Mouse (Mus musculus): ENCODE measurements at regions not wholly inside any gene's neighbourhood (a gene's known extent, or its start where the extent isn't known, plus 50 kb on each side); places are given as distances from the start of the nearest gene placed in this dataset.

- DNase-seq (ENCODE audit: low spot score in 2 of 2) = no peak
These were observed 164.0 kb downstream of the 3100002H09Rik start for GRCm38 (mm10) chr4:124446615-124447014.

- no peak for DNase-seq (ENCODE audit: low spot score in 2 of 2)
These were observed 166.9 kb downstream of the 3100002H09Rik start for GRCm38 (mm10) chr4:124443613-124444108.

- no peak for DNase-seq (ENCODE audit: low spot score in 2 of 2)
These were observed 167.5 kb downstream of the 3100002H09Rik start for GRCm38 (mm10) chr4:124443130-124443503.

- DNase-seq (ENCODE audit: low spot score in 2 of 2) = no peak
These were observed 168.0 kb downstream of the 3100002H09Rik start for GRCm38 (mm10) chr4:124442491-124443129.

GRCm38 (mm10) chr4:124441737-124442487, 168.7 kb downstream of the 3100002H09Rik start:
- no peak for DNase-seq (ENCODE audit: low spot score in 2 of 2)

GRCm38 (mm10) chr4:124435040-124435434, 175.6 kb downstream of the 3100002H09Rik start:
- DNase-seq (ENCODE audit: low spot score in 2 of 2) = no peak

- DNase-seq (ENCODE audit: low spot score in 2 of 2) = no peak
These were observed 176.3 kb downstream of the 3100002H09Rik start for GRCm38 (mm10) chr4:124434059-124435039.

GRCm38 (mm10) chr4:124433506-124433905, 177.1 kb downstream of the 3100002H09Rik start:
- no peak for DNase-seq (ENCODE audit: low spot score in 2 of 2)

- DNase-seq (ENCODE audit: low spot score in 2 of 2) = no peak
These were observed 179.4 kb downstream of the 3100002H09Rik start for GRCm38 (mm10) chr4:124431193-124431592.

- DNase-seq (ENCODE audit: low spot score in 2 of 2) = no peak
These were observed 181.8 kb downstream of the 3100002H09Rik start for GRCm38 (mm10) chr4:124428844-124429243.

- no peak for DNase-seq (ENCODE audit: low spot score in 2 of 2)
These were observed 188.2 kb downstream of the 3100002H09Rik start for GRCm38 (mm10) chr4:124422406-124422805.

GRCm38 (mm10) chr4:124418431-124418830, 192.2 kb downstream of the 3100002H09Rik start:
- no peak for DNase-seq (ENCODE audit: low spot score in 2 of 2)

GRCm38 (mm10) chr4:124417176-124417575, 193.4 kb downstream of the 3100002H09Rik start:
- DNase-seq (ENCODE audit: low spot score in 2 of 2) = no peak

GRCm38 (mm10) chr4:124416266-124416665, 194.3 kb downstream of the 3100002H09Rik start:
- no peak for DNase-seq (ENCODE audit: low spot score in 2 of 2)

- DNase-seq (ENCODE audit: low spot score in 2 of 2) = no peak
These were observed 196.2 kb downstream of the 3100002H09Rik start for GRCm38 (mm10) chr4:124414386-124414785.

- DNase-seq (ENCODE audit: low spot score in 2 of 2) = no peak
These were observed 201.3 kb downstream of the 3100002H09Rik start for GRCm38 (mm10) chr4:124409279-124409678.

- DNase-seq (ENCODE audit: low spot score in 2 of 2) = no peak
These were observed 208.5 kb downstream of the 3100002H09Rik start for GRCm38 (mm10) chr4:124402075-124402474.

- DNase-seq (ENCODE audit: low spot score in 2 of 2) = no peak
These were observed 209.9 kb downstream of the 3100002H09Rik start for GRCm38 (mm10) chr4:124400741-124401140.

- no peak for DNase-seq (ENCODE audit: low spot score in 2 of 2)
These were observed 210.4 kb downstream of the 3100002H09Rik start for GRCm38 (mm10) chr4:124400136-124400675.

- no peak for DNase-seq (ENCODE audit: low spot score in 2 of 2)
These were observed 212.2 kb downstream of the 3100002H09Rik start for GRCm38 (mm10) chr4:124398354-124398753.

GRCm38 (mm10) chr4:124396566-124397283, 213.9 kb downstream of the 3100002H09Rik start:
- no peak for DNase-seq (ENCODE audit: low spot score in 2 of 2)
